In the genomic region with DNA sequence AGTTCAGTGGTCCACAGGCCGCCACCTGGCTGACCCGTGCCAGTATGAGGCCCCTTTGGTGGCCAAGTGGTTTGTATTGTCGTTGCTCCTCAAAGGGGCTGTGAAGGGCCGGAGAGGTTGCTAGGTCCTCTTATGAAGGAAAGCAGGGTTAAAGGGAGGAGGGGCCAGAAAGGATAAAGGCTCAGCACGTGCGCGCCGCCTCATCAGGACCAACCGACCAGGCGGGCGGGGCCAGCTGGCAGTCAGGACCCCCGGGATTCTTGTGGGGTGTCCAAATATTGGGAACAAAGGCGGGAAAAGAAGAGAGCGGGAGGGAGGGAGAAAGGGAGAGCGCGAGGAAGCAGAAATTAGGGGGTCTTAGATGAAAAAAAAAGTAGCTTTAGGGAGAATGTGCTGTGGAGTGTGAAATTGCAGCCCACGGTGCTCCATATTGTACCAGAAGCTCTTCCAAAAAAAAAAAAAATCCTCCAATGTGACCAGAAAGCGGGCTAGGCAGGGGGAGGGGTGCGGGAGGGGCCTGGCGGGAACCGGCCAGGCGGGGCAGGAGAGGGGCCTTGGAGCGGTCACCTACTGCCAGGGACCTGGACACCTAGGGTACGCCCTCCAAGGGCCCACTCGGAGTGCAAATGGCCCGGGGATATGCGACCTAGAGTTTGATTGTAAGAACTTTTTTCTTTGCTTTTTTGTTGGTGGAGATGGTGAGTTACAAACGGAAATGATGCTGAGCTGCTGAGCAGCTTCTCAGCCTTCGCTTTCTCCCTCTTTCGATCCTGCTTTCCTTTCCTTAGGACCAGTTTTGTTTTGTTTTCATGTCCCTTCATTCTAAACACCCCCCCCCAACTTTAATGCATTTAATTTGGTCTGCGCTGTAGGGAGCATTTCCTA, we compare ENCODE assay signal across 19 mouse cellular contexts. TPM values are rescaled to one million over a fixed set of nuclear protein-coding genes. Genes with fewer than 3 reads are reported as not detected.
A peak's percentile ranks its signal among the peaks of the same experiment; 100 is the strongest.
DNase-seq lines count a peak whose midpoint lies in the region; ATAC-seq and TF ChIP-seq lines count a peak whose summit lies in the region.
"Had no signal": no experiment of that assay in that cellular context is flagged by ENCODE, and none has a peak within 500 bp of the region (broad histone marks: within the 10 kb centered on the region; RNA-seq: fewer than 3 reads in every experiment).

No protein-coding gene starts in this region.

- WGBS in hindbrain, embryonic 14.5 days = 1% methylated on average over 31 of the region's 31 CpGs
- WGBS in kidney, postnatal 0 days = 1% methylated on average over 31 of the region's 31 CpGs

- DNase-seq in 3134 (ENCODE audit: extremely low read depth, insufficient read length, low spot score) = peak; percentile 44
- peak; percentile 69 for DNase-seq in embryo, embryonic 10 days (ENCODE audit: low spot score)
- no peak for DNase-seq in hindbrain, embryonic 14.5 days (ENCODE audit: low spot score)
- peak; percentile 46 for DNase-seq in kidney, postnatal 0 days (ENCODE audit: low spot score)
- no peak for DNase-seq in right cerebral cortex, postnatal 4 days
- DNase-seq in spleen, postnatal 4 days (ENCODE audit: low spot score in 2 of 2) = no peak
- DNase-seq: cerebellum, adult 18-20 months; lung, adult 2 months; thymus, postnatal 25 days had no signal

- peaks cover 13% of the 10 kb centered on the region; the same call in 1 of the 2 replicates for H3K4me1 ChIP-seq in hindbrain, embryonic 14.5 days (replicated peaks; ENCODE audit: control insufficient read depth, insufficient read depth, low read length)
- H3K4me1 ChIP-seq in kidney, postnatal 0 days (replicated peaks; ENCODE audit: insufficient read depth, low read length) = peaks cover 15% of the 10 kb centered on the region

- no peaks in the 10 kb centered on the region for H3K36me3 ChIP-seq in hindbrain, embryonic 14.5 days (replicated peaks; ENCODE audit: control insufficient read depth, insufficient read depth)
- no peaks in the 10 kb centered on the region for H3K36me3 ChIP-seq in kidney, postnatal 0 days (ENCODE audit: insufficient read depth, low read length)
- H3K36me3 ChIP-seq: forebrain, embryonic 12.5 days; heart, embryonic 15.5 days; limb, embryonic 15.5 days; stomach, embryonic 15.5 days had no signal

- H3K9ac ChIP-seq in hindbrain, embryonic 14.5 days = no peak overlapping the region; the same call in 1 of the 2 replicates
- peak overlapping the region; percentile 31; the same call in 1 of the 2 replicates for H3K9ac ChIP-seq in kidney, postnatal 0 days (ENCODE audit: low read depth, low read length)
- H3K9ac ChIP-seq: forebrain, embryonic 12.5 days; heart, embryonic 15.5 days; limb, embryonic 15.5 days; stomach, embryonic 15.5 days had no signal

- TF ChIP-seq CTCF in kidney, postnatal 0 days (IDR thresholded peaks at IDR 0.05; ENCODE audit: low read depth) = no peak

- no peaks in the 10 kb centered on the region for H3K9me3 ChIP-seq in hindbrain, embryonic 14.5 days (ENCODE audit: control insufficient read depth, low read length)
- no peaks in the 10 kb centered on the region for H3K9me3 ChIP-seq in kidney, postnatal 0 days (replicated peaks; ENCODE audit: low read length)
- H3K9me3 ChIP-seq: forebrain, embryonic 12.5 days; heart, embryonic 15.5 days; limb, embryonic 15.5 days; stomach, embryonic 15.5 days had no signal

- ATAC-seq in hindbrain, embryonic 14.5 days (ENCODE audit: low FRiP score) = no peak
- ATAC-seq in kidney, postnatal 0 days (replicated peaks; ENCODE audit: low FRiP score, low read depth) = no peak
- ATAC-seq in megakaryocyte, adult 5-6 weeks (ENCODE audit: poor library complexity, severe bottlenecking) = no peak
- ATAC-seq: Patski had no signal

- peak overlapping the region; percentile 47 for H3K4me2 ChIP-seq in hindbrain, embryonic 14.5 days (replicated peaks)
- peak overlapping the region; percentile 75 for H3K4me2 ChIP-seq in kidney, postnatal 0 days (ENCODE audit: low read length)
- H3K4me2 ChIP-seq: forebrain, embryonic 12.5 days; heart, embryonic 15.5 days; limb, embryonic 15.5 days; stomach, embryonic 15.5 days had no signal

- peaks cover 99% of the 10 kb centered on the region for H3K27me3 ChIP-seq in hindbrain, embryonic 14.5 days (ENCODE audit: control insufficient read depth, insufficient read depth, low read length)
- H3K27me3 ChIP-seq in kidney, postnatal 0 days (ENCODE audit: insufficient read depth, low read length) = peaks cover 44% of the 10 kb centered on the region
- H3K27me3 ChIP-seq: Patski had no signal

- H3K27ac ChIP-seq in hindbrain, embryonic 14.5 days = peak overlapping the region; percentile 74
- peak overlapping the region; percentile 97 for H3K27ac ChIP-seq in kidney, postnatal 0 days
- H3K27ac ChIP-seq: forebrain, embryonic 12.5 days; heart, embryonic 15.5 days; left cerebral cortex, adult 2 months; limb, embryonic 15.5 days; stomach, embryonic 15.5 days had no signal

- peak overlapping the region; percentile 5; the same call in 1 of the 2 replicates for H3K4me3 ChIP-seq in hindbrain, embryonic 14.5 days (replicated peaks; ENCODE audit: low read length)
- H3K4me3 ChIP-seq in kidney, postnatal 0 days (replicated peaks; ENCODE audit: low read depth, low read length) = peak overlapping the region; percentile 20
- H3K4me3 ChIP-seq: forebrain, embryonic 12.5 days; heart, embryonic 15.5 days; left cerebral cortex, adult 2 months; limb, embryonic 15.5 days; stomach, embryonic 15.5 days had no signal

RNA-seq across cellular contexts. Expression of gene Pax2, which starts 3.5 kb away (rescaled TPM):
- polyA plus RNA-seq in hindbrain, embryonic 14.5 days (2014; fragmentation: Nextera tagmentation; extraction: Ambion mirVana) = 18.7 and 22.1 TPM in 2 replicates
- 27.4 and 29.6 TPM in 2 replicates for polyA plus RNA-seq in kidney, postnatal 0 days (2015; fragmentation: Nextera tagmentation; extraction: Ambion mirVana)
- total RNA-seq in megakaryocyte, adult 5-6 weeks (2015) = not detected in 2 replicates
- not detected in 2 replicates for total RNA-seq in megakaryocyte, adult 5-6 weeks (2017)
- total RNA-seq: CH12.LX; megakaryocyte progenitor cell, adult 5-6 weeks had no signal
- polyA plus RNA-seq: heart, embryonic 15.5 days; limb, embryonic 15.5 days; lung, adult 2 months; small intestine, adult 2 months; stomach, embryonic 15.5 days had no signal

Comparison
In these comparisons a context has a peak if more than half of its experiments do, and no peak if none do; other contexts are left out.
1. DNase-seq: peak in 3134 (single experiment), embryo, embryonic 10 days (single experiment) and kidney, postnatal 0 days (single experiment); none in hindbrain, embryonic 14.5 days (single experiment), right cerebral cortex, postnatal 4 days (single experiment) and spleen, postnatal 4 days (0 of 2).